Mouse (Mus musculus): ENCODE measurements around the gene Bri3.
"Not testable (repeated sequence)": the region's sequence is repeated elsewhere in the genome, so short reads cannot be mapped to it uniquely, and the experiment has no call there.

The Bri3 gene

DNA sequence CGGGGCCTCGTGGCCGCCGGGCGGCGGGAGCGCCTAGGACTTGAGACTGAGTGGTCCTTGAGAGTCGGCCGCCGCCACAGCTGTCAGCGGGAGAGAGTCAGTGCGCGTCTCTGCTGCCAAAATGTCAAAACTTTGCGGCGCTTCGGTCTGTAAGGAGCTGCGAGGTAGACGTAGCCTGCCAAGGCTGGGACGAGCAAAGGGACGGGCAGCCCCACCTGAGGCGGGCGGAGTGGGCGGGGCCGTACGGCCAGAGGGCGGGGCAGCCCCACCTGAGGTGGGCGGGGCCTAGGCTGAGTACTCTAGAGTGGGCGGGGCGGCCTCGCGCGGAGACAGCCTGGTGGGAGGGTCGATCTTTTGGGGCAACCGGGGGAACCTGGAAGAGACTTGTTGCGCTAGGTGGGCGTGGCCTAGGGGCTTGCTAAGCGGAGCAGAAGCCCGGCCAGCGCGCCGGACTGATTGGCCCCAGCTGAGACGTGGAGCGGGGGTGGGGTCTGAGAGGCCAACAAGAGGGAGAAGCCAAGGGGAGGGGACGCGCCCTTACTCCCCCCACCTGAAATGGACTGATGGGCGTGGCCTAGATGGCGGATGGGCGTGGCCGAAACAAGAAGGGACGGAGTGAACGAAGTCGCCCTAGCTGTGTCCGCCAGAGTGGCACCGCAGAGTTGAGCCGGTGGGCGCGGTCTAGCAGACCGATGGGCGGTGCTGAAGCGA is 113.8 kb downstream of the Bri3 start, which contains the start of gene Baiap2l1:
Baiap2l1 (minus strand) TSS at position 232 of the 711 bp plus-strand sequence.
- peak; percentile 92 for DNase-seq (ENCODE audit: low read depth, low spot score)

DNA sequence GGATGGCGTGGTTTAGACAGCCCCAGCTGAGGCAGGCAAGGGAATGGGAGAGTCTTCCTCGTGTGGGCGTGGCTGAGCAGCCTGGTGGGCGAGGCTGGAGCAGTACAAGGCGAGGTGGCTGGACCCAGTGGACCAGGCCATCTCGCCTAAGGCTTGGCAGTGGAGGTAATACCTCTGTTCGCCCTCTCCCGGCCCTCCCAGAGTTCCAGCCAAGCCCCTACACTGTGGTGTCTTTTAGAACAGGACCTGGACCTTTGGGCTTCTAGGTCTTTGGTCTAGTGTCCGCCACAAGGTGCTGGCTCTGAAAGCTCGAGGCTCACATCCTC is 114.3 kb downstream of the Bri3 start:
- no peak for DNase-seq (ENCODE audit: low read depth, low spot score)

DNA sequence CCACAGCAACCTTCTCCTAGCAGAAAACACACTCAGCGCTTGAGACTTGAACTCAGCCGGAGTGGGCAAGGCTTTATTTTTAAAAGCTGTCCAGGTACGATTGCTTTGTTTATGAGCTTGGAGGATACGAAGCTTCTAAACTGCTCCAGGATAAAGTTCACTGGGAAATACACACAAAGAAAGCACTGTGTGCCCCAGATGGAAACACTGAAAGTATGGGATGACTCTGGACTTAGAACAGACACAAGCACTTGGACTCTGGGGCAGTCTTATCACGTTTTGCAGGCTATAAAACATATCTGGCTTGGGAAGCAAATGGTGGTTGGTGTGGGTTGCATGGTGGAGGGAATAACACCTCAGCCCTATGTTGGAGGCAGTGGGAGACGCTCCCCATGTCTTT is 115.6 kb downstream of the Bri3 start:
- DNase-seq (ENCODE audit: low read depth, low spot score) = no peak

DNA sequence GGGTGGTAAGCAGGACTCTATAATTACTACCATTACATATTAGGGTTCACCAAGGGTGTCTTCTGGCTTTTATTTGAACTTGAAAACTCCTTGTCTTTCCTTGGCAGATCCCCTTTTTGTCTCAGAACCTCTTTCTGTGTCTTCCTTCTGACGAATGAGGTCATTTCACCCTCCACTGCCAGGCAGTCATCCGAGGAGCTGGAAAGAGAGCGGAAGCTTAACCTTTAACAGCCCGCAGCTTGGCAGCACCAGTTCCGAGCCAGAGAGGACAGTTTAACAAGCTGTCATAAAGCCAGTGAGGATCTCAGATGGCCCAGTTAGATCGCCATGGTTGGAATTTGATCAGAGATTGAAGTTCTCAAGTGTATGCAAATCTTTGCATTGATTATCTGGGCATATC is 116.1 kb downstream of the Bri3 start:
- DNase-seq (ENCODE audit: low read depth, low spot score) = peak; percentile 34

DNA sequence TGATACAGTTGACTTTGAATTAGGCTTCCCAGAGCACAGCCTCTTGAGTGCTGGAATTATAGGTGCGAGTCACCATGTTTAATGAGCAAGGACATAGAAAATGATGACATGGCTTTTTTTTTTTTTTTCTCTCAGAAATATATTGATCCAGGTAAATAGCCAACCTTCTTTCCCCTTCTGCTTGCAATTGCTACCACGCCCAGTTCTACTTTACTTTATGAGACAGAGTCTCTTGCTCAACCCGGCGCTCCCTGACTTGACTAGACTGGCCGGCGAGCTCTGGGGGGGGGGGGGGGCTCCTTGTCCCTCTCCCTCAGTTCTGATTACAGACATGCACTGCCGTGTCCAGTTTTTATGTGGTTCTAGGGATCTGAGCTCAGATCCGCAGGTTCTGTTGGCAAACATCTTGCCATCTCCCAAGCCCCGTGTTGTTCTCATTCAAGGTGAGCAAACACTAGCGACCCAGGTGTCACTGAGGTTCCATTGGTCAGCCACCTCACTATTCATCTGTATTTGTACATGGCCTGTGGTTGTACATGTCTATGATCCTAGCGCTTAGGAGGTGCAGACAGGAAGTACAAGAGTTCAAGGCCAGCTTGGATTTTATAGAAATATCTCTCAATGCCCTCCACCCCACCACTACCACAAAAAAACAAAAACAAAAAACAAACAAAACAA is 120.6 kb downstream of the Bri3 start:
- DNase-seq (ENCODE audit: low read depth, low spot score) = no peak

DNA sequence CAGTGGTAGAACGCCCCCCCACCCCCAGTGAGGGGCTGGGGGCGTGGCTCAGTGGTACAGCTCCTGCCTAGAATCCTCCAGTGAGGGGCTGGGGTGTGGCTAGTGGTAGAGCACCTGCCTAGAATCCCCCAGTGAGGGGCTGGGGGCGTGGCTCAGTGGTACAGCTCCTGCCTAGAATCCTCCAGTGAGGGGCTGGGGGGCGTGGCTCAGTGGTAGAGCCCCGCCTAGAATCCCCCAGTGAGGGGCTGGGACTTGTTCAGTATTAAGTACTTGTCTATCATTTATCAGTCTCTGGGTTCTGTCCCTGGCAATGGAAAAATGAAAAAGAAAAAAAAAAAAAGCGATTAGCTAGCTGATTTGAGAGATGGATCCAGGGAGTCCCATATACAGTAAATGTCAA is 122.3 kb downstream of the Bri3 start:
- DNase-seq (ENCODE audit: low read depth, low spot score) = not testable (repeated sequence)

GRCm38 (mm10) chr5:144368661-144369205 is 124.5 kb downstream of the Bri3 start:
- DNase-seq (ENCODE audit: low read depth, low spot score) = no peak

DNA sequence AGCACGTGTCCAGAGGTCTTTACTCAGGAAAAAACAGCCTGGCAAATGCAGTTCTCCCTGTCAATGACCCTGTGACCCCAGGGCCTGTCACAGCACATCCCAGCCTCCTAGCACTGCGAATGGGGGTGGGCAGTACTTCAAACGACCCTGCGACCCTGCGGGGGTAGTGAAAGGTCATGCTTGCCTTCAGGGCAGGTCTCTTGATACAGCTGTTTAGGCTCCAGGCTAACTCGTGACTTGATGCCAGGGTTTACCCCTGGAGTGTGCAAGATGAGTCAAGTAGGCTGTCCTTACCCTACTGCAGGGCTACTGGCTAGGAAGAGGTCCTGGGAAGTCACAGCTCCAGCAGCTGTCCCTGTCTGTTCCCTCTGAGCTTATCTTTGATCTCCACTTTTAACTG is 126.7 kb downstream of the Bri3 start:
- DNase-seq (ENCODE audit: low read depth, low spot score) = peak; percentile 70

GRCm38 (mm10) chr5:144372177-144372576 is 127.9 kb downstream of the Bri3 start:
- DNase-seq (ENCODE audit: low read depth, low spot score) = no peak

GRCm38 (mm10) chr5:144372885-144373284 is 128.6 kb downstream of the Bri3 start:
- DNase-seq (ENCODE audit: low read depth, low spot score) = no peak

DNA sequence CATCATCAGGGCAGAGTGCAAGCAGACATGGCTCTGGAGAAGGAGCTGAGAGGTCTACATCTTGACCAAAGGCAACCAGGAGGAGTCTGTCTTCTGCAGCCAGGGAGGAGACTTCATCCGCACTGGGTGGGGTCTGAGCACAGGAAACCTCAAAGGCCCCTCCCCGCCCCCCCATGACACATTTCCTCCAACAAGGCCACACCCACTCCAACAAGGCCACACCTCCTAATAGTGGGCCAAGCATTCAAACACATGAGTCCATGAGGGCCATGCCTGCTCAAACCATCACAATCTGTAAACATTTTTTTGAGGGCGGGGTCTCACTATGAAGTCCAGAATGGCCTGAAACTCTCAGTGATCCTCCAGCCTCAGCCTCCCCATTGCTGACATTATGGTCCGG is 135.2 kb downstream of the Bri3 start:
- no peak for DNase-seq (ENCODE audit: low read depth, low spot score)

- no peak for DNase-seq (ENCODE audit: low read depth, low spot score)
Measured at GRCm38 (mm10) chr5:144380689-144381088, 136.5 kb downstream of the Bri3 start.

GRCm38 (mm10) chr5:144381782-144382181 is 137.5 kb downstream of the Bri3 start:
- DNase-seq (ENCODE audit: low read depth, low spot score) = no peak

- DNase-seq (ENCODE audit: low read depth, low spot score) = no peak
Measured at GRCm38 (mm10) chr5:144383936-144384335, 139.7 kb downstream of the Bri3 start.

DNA sequence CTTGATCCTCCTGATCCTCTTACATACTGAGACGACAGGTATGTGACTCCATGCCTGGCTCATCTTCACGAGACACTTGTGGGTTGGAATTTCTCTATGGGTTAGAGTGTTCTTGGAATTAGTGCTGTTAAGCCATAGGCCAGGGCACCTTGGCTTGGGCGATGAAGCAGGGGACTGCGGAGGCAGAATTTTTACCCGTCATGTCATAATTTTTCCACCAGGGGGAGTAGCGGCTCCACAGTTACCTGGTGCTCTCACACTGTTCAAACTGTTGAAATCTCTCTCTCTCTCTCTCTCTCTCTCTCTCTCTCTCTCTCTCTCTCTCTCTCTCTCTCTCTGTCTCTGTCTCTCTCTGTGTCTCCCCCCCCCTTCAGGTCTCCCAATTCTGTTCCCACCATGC is 143.6 kb downstream of the Bri3 start:
- DNase-seq (ENCODE audit: low read depth, low spot score) = peak; percentile 65

DNA sequence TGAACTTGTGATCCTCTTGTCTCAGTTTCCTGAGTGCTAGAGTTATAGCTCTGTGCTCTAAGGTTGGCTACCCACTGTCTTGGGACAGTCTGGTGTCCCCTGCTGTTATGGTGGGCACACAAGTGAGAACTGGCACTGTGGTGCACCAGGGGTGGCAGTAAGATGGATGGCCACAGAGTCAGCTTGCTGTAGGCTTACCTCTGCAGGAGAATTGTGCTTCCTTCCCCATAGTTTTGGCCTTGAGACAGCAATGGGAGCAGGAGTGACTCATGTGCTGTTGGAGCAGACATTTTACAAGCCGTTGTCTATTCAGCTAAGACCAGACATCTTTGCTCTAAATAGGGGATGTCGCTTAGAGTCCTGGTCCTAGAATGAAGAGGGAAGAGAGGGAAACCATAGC is 149.9 kb downstream of the Bri3 start:
- no peak for DNase-seq (ENCODE audit: low read depth, low spot score)

- no peak for DNase-seq (ENCODE audit: low read depth, low spot score)
Measured at GRCm38 (mm10) chr5:144397566-144397965, 153.3 kb downstream of the Bri3 start.

DNA sequence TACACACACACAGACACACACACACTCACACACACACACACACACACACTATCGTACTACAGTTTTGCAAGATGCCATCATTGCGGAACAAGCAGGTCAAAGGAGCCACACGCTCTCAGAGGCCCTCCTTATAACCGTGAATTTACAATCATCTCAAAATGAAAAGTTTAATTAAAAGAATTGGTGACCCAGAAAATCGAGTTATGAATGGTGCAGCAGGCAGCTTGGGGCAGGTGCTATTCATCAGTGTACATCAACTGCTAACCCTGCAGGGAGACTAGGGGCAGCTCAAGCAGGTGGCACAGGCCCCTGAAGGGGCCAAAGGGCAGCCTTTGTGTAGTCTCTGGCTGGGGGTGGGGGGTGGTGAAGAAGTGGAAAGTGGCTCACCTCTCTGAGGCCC is 156.6 kb downstream of the Bri3 start:
- DNase-seq (ENCODE audit: low read depth, low spot score) = no peak

GRCm38 (mm10) chr5:144406256-144406655 is 162.0 kb downstream of the Bri3 start:
- DNase-seq (ENCODE audit: low read depth, low spot score) = no peak

GRCm38 (mm10) chr5:144410666-144411065 is 166.4 kb downstream of the Bri3 start:
- no peak for DNase-seq (ENCODE audit: low read depth, low spot score)

- no peak for DNase-seq (ENCODE audit: low read depth, low spot score)
Measured at GRCm38 (mm10) chr5:144411702-144412101, 167.5 kb downstream of the Bri3 start.

DNA sequence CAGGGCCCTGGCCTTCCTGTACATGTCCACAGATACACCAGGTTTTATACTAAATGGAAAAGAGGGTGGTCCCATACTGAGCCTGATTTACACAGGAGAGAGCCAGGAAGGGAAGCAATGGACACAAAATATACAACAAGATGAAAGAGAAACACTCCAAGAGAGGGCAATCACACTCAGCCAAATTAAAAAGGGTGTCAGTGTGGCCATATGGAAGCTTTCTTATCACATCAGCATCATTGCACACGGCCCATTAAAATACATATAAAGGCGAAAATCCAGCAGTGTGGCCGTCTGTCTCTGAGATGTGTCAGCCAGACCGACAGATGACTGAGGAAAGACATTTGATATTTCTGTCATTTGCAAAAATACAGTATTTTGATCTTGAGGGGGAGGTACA is 168.5 kb downstream of the Bri3 start:
- DNase-seq (ENCODE audit: low read depth, low spot score) = no peak

DNA sequence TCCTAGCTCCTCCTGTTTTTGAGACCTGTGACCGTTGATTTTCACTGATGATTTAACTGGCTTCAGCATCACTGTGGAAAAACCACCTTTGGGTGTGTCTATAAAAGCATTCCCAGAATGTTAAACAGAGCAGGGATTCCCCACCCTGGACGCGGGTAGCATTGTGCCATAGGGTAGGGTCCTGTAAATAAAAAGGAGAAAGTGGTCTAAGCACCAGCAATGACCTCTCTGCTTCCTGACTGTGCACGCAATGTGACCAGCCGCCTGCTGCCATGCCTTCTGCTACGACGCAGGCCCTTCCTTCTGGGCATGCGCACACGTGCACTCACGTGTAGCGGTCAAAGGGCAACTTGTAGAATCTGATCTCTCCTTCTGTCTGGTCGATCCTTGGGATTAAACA is 174.2 kb downstream of the Bri3 start:
- DNase-seq (ENCODE audit: low read depth, low spot score) = no peak
